Mouse (Mus musculus) layer of hippocampus, adult 9-11 months (tissue): ENCODE measurements around the gene Lrrc29.
A peak's percentile ranks its signal among the peaks of the same experiment; 100 is the strongest.

Experiments
- DNase-seq: peaks from one replicate; pipeline ENCODE4 v3.0.0; 2022

The Lrrc29 gene

GRCm38 (mm10) chr8:105288958-105289732 lies 36.9 kb downstream of the Lrrc29 start:
- peak; percentile 95 for DNase-seq

GRCm38 (mm10) chr8:105288231-105288630 lies 37.8 kb downstream of the Lrrc29 start:
- no peak for DNase-seq

GRCm38 (mm10) chr8:105286907-105287306 lies 39.2 kb downstream of the Lrrc29 start:
- no peak for DNase-seq

GRCm38 (mm10) chr8:105285514-105285913 lies 40.6 kb downstream of the Lrrc29 start:
- DNase-seq = no peak

GRCm38 (mm10) chr8:105283074-105283473 lies 43.0 kb downstream of the Lrrc29 start:
- no peak for DNase-seq

- DNase-seq = no peak
These were observed 43.8 kb downstream of the Lrrc29 start for GRCm38 (mm10) chr8:105282239-105282638.

GRCm38 (mm10) chr8:105281821-105282220 lies 44.3 kb downstream of the Lrrc29 start:
- DNase-seq = no peak

GRCm38 (mm10) chr8:105280567-105280966 lies 45.5 kb downstream of the Lrrc29 start:
- no peak for DNase-seq

- DNase-seq = peak; percentile 92
These were observed 47.2 kb downstream of the Lrrc29 start for GRCm38 (mm10) chr8:105278911-105279334.

- no peak for DNase-seq
These were observed 49.6 kb downstream of the Lrrc29 start for GRCm38 (mm10) chr8:105276292-105277120.

- DNase-seq = no peak
These were observed 50.2 kb downstream of the Lrrc29 start, which contains the start of gene Nol3 for GRCm38 (mm10) chr8:105275840-105276239. Gene Nol3, plus strand, starts transcription at chr8:105276140.

GRCm38 (mm10) chr8:105275387-105275786 lies 50.7 kb downstream of the Lrrc29 start:
- DNase-seq = no peak

- no peak for DNase-seq
These were observed 55.2 kb downstream of the Lrrc29 start for GRCm38 (mm10) chr8:105270916-105271186.

- DNase-seq = no peak
These were observed 55.8 kb downstream of the Lrrc29 start for GRCm38 (mm10) chr8:105270101-105270915.

GRCm38 (mm10) chr8:105269461-105269947 lies 56.6 kb downstream of the Lrrc29 start, which contains the start of gene Hsf4:
Gene Hsf4, plus strand, starts transcription at chr8:105269801.
- no peak for DNase-seq

GRCm38 (mm10) chr8:105269075-105269458 lies 57.0 kb downstream of the Lrrc29 start:
- DNase-seq = no peak

GRCm38 (mm10) chr8:105268342-105269074 lies 57.6 kb downstream of the Lrrc29 start:
- peak; percentile 88 for DNase-seq

GRCm38 (mm10) chr8:105266775-105267174 lies 59.3 kb downstream of the Lrrc29 start:
- DNase-seq = no peak

GRCm38 (mm10) chr8:105265128-105265527 lies 61.0 kb downstream of the Lrrc29 start:
- DNase-seq = no peak

- DNase-seq = no peak
These were observed 61.8 kb downstream of the Lrrc29 start, which contains the start of the genes Tradd and Fbxl8 for GRCm38 (mm10) chr8:105264024-105264982. Gene Tradd, minus strand, starts transcription at chr8:105264609. Gene Fbxl8, plus strand, starts transcription at chr8:105264648.
